Mouse (Mus musculus): ENCODE measurements around the gene Tor2a.

GRCm38 (mm10) chr2:32714117-32714986 is 42.7 kb upstream of the Tor2a start:
- no peak for TF ChIP-seq MYOD1 (IDR thresholded peaks at IDR 0.05; ENCODE audit: control insufficient read depth, insufficient read length, low read depth)
- TF ChIP-seq CTCF (IDR thresholded peaks at IDR 0.05; ENCODE audit: control insufficient read depth, insufficient read depth, insufficient read length), result no peak
- TF ChIP-seq CEBPB (IDR thresholded peaks at IDR 0.05; ENCODE audit: low read depth), result no peak
- TF ChIP-seq MYOG (IDR thresholded peaks at IDR 0.05; ENCODE audit: control insufficient read depth, extremely low read depth, insufficient read length), result no peak
